ENCODE assay signal across 8 mouse cellular contexts in the genomic region with DNA sequence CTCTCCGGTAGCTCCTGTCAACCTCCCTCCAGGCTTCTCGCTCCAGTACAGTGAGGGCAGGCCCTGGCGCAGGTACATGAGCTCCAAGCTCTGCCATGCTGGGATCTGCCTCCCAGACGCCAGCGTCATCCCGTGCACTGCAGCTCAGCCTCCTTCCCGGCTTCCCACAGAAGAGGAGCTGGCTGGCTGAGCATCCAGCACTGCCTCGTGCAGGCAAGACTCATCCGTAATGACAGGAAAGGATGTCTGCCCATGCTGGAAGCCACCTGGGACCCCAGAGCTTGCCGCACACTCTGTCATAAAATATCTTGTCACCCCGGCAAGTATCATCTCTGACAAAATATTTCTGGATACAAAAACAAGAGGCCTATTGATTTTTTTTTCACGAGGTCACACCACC. TPM values are rescaled to one million over a fixed set of nuclear protein-coding genes. Genes with fewer than 3 reads are reported as not detected.
DNase-seq lines count a peak whose midpoint lies in the region; ATAC-seq and TF ChIP-seq lines count a peak whose summit lies in the region.

TSS of gene Gm11733 (plus strand) at position 171 of the 400 bp plus-strand sequence.

- peak within 1 kb of the TSS; percentile 74 for H3K27ac ChIP-seq in forebrain, embryonic 10.5 days
- H3K27ac ChIP-seq in midbrain, embryonic 13.5 days: peak within 1 kb of the TSS; percentile 82

- no peak for TF ChIP-seq CTCF in E14TG2a.4 (conservative IDR thresholded peaks at IDR 0.05; ENCODE audit: low read length)

- H3K4me2 ChIP-seq in midbrain, embryonic 13.5 days (replicated peaks): peak within 1 kb of the TSS; percentile 29

- no peaks in the 10 kb centered on the region for H3K36me3 ChIP-seq in E14TG2a.4 (ENCODE audit: insufficient read depth, low read length)
- H3K36me3 ChIP-seq in forebrain, embryonic 10.5 days (replicated peaks): no peaks in the 10 kb centered on the region
- H3K36me3 ChIP-seq in midbrain, embryonic 13.5 days: no peaks in the 10 kb centered on the region

- 31% methylated on average over 12 of the region's 12 CpGs for WGBS in forebrain, embryonic 10.5 days
- WGBS in midbrain, embryonic 13.5 days: 22% methylated on average over 12 of the region's 12 CpGs

- no peak for ATAC-seq in cerebellum, adult (ENCODE audit: insufficient number of reproducible peaks, low FRiP score, low TSS enrichment)
- peak; percentile 32; the same call in 1 of the 2 replicates for ATAC-seq in midbrain, embryonic 13.5 days

- H3K4me1 ChIP-seq in E14TG2a.4 (replicated peaks; ENCODE audit: low read depth, low read length): peaks cover 40% of the 10 kb centered on the region
- peaks cover 56% of the 10 kb centered on the region for H3K4me1 ChIP-seq in forebrain, embryonic 10.5 days
- H3K4me1 ChIP-seq in midbrain, embryonic 13.5 days (replicated peaks): peaks cover 58% of the 10 kb centered on the region

- H3K27me3 ChIP-seq in E14TG2a.4 (ENCODE audit: insufficient read depth, low read length): no peaks in the 10 kb centered on the region
- H3K27me3 ChIP-seq in forebrain, embryonic 10.5 days (ENCODE audit: poor library complexity, severe bottlenecking): peaks cover 43% of the 10 kb centered on the region
- peaks cover 17% of the 10 kb centered on the region; the same call in 1 of the 2 replicates for H3K27me3 ChIP-seq in midbrain, embryonic 13.5 days

- H3K9me3 ChIP-seq in E14TG2a.4 (ENCODE audit: low read length): peaks cover 10% of the 10 kb centered on the region
- H3K9me3 ChIP-seq in forebrain, embryonic 10.5 days: peaks cover 8% of the 10 kb centered on the region; the same call in 1 of the 2 replicates
- H3K9me3 ChIP-seq in midbrain, embryonic 13.5 days: no peaks in the 10 kb centered on the region; the same call in 1 of the 2 replicates

- H3K4me3 ChIP-seq in E14TG2a.4 (replicated peaks; ENCODE audit: low read length): peak within 1 kb of the TSS; percentile 61
- H3K4me3 ChIP-seq in forebrain, embryonic 10.5 days: peak within 1 kb of the TSS; percentile 37
- H3K4me3 ChIP-seq in midbrain, embryonic 13.5 days (replicated peaks): no peak within 1 kb of the TSS

- peak; percentile 72 for DNase-seq in cerebellum, adult 11 months
- DNase-seq in forebrain, embryonic 10.5 days (ENCODE audit: extremely low spot score, low spot score): no peak
- peak; percentile 81 for DNase-seq in layer of hippocampus, adult 9-11 months
- no peak for DNase-seq in urinary bladder, adult 2 months (ENCODE audit: low spot score)
- DNase-seq in spleen, postnatal 10 days (ENCODE audit: low spot score in 2 of 2): no peak

- H3K9ac ChIP-seq in midbrain, embryonic 13.5 days (replicated peaks): peak within 1 kb of the TSS; percentile 36; the same call in 1 of the 2 replicates

RNA-seq across cellular contexts. Expression of gene Gm11733, which starts in this region (rescaled TPM):
- not detected in 2 replicates for polyA plus RNA-seq in forebrain, embryonic 10.5 days (2016; fragmentation: Nextera tagmentation; extraction: Ambion mirVana)
- polyA plus RNA-seq in midbrain, embryonic 13.5 days (2015; fragmentation: Nextera tagmentation; extraction: Ambion mirVana): not detected in 2 replicates
- 0.04 TPM in 2 replicates for polyA plus RNA-seq in urinary bladder, adult 2 months (2012; rRNA removed)

Comparison
In these comparisons a context has a peak if more than half of its experiments do, and no peak if none do; other contexts are left out.
1. Peak in ATAC-seq, H3K27ac ChIP-seq, H3K9ac ChIP-seq and H3K4me2 ChIP-seq in midbrain, embryonic 13.5 days; RNA of the gene not detected or under 1 TPM.
2. DNase-seq: peak in cerebellum, adult 11 months (single experiment) and layer of hippocampus, adult 9-11 months (single experiment); none in forebrain, embryonic 10.5 days (single experiment), urinary bladder, adult 2 months (single experiment) and spleen, postnatal 10 days (0 of 2).